Mouse (Mus musculus) E14TG2a.4 (cell line): ENCODE data around the gene Gja4.

ENCODE experiments used
- CTCF ChIP-seq: conservative IDR thresholded peaks from 2 replicates; pipeline ENCODE4 v1.5.1; 2014; ENCODE audit warnings: low read length
- NANOG ChIP-seq: IDR thresholded peaks from 2 replicates; pipeline ENCODE4 v1.6.1; 2014; ENCODE audit warnings: borderline replicate concordance, low read length, mixed read lengths

GRCm38 (mm10) chr4:127341372-127341771 is 27.5 kb upstream of the Gja4 start:
- no peak for TF ChIP-seq CTCF
- no peak for TF ChIP-seq NANOG
